Mouse (Mus musculus) 3T3-L1 (cell line): Measurements from ENCODE around the gene Htra2.

Experiments
- DNase-seq: peaks from one replicate; pipeline ENCODE4 v3.0.0-alpha.2; 2015; ENCODE audit warnings: low read depth, low spot score

The Htra2 gene

DNA sequence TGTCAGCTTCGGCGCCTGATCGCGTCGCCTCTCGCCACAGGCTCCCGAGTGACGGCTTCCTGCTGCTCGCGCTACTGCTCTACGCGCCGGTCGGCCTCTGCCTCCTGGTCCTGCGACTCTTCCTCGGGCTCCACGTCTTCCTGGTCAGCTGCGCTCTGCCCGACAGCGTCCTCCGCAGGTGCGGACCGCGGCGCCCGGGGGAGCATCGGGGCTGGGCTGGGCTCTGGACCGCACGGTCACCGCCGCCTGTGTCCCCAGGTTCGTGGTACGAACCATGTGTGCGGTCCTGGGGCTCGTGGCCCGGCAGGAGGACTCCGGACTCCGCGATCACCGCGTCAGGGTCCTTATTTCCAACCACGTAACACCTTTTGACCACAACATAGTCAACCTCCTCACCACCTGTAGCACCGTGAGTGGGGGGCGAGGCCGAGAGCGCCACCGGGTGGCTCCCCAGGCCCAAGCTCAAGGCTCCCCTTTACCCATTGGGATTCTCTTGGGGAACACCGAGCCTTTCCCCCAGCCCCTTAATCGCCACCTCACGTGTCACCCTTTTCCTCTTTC, at the start of gene Htra2:
Htra2 (minus strand) TSS at position 403 of the 561 bp plus-strand sequence.
- DNase-seq = no peak

DNA sequence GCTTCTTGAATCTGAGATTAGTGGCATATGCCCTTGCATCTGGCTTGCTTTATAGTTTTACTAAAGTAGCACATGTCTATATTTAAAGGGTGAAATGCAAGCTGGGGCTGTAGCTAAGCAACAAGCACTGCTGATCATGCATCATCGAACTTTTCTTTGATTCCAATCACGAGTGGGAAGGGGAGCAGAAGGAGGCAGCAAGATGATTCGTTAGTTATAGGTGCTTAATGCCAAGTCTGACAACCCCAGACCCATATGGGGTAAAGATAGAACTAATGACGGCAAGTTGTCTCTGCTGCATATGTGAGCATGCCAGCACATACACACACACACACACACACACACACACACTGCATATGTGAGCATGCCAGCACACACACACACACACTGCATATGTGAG, 49.1 kb upstream of the Htra2 start:
- DNase-seq = no peak

DNA sequence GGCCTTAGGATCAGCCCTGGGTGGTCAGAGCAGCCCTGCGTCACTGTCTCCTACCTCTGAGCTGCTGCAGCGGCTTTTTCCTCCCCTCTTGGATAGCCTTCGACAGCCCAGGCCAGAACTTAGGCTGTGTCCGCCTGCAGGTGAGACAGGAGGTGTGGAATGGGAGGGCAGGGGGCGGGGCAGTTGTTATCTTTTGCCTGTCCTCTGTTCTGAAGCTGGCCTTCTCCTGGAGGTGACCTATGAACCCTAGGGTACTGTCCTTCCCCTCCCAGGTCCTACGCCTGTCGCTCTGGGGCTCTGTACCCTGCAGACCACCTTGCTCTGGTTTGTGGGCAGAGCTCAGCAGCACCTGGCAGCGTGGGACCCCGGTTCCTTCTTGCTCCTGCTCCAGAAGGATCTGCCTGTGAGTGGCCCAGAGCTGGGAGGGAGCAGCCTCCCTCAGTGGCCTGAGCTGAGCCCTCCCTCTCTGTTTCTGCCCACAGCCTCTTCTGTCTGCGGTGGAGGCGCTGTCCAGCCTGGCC, 48.1 kb upstream of the Htra2 start:
- DNase-seq = no peak

DNA sequence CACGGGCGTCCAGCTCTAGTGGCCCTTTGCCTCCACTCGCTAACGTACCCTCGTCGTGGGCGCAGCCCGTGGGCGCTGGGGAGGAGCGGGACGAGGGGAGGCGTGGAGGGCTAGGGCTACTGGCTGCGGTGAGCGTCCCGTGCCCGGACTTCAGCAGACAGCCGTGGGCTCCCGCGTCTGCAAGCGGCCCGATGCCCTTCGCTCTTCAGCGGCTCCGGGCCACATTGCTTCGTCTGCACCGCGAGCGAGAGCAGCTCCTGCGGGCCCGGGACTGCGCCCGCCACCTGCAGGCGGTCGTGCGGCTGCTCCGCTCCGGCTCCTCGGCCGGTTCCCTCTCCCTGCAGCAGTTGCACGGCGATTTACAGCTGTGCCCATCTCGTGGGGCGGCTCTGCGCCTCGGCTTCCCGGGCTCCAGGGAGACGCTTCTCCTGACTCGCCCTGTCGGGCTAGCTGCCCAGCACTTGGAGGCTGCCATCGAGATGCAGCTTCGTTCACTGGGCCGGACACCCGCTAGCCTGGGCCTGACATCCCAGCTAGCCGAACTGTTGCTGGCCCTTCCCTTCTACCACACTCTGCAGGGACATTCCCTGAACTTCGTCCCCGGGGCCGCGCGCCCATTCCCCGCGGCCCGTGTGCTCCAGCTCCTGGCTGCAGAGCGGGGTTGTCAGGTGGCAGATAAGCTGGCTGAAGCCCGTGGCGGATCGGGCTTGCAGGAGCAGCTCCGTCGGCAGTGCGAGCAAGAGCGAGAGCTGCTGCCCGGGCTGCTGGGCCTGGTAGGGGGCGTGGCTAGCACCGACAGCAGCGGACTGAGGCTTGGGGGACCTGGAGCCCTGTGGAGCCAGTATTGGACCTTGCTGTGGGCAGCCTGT, 46.8 kb upstream of the Htra2 start:
- DNase-seq = peak; percentile 78

DNA sequence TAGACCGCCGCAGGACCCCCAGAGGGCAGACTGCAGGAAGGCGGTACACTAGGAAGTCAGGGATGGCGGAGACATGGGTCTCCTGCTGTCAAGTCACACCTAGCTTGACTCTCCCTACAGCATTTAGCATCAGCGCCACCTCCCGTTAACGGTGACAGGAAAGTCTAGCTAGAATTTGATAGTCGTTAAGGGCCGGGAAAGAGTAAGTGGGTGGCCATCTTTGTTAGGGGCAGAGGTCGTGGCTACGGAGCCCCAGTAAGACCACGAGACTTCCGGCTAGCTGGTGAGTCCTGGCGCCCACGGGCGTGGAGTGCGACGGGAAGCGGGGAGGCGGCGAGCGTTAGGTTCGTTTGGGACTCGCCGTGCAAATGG, 46.2 kb upstream of the Htra2 start, which contains the start of the genes Ccdc142 and Gm42688:
Ccdc142 (plus strand) TSS at position 286 of the 372 bp plus-strand sequence.
Gm42688 (plus strand) TSS at position 302 of the 372 bp plus-strand sequence.
- DNase-seq = peak; percentile 92

DNA sequence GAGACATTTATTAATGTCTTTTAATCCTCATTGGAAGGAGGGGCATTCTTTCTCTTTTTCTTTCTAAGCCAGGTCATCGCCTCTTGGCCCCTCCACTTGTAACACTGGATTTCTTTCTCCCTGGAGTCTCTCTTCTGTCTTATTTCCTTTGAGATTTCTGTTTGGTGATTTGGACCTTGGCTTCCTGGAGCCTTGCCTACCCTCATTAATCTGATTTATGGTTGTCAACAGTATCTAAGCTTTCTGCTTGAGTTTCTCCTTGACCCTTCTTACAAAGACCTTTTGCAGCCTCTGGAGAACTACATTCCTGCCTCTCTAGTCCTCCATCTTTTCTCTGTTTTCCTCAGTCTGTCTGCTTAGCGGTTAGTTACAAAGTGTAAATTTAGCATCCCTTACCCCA, 43.3 kb upstream of the Htra2 start:
- peak; percentile 62 for DNase-seq

DNA sequence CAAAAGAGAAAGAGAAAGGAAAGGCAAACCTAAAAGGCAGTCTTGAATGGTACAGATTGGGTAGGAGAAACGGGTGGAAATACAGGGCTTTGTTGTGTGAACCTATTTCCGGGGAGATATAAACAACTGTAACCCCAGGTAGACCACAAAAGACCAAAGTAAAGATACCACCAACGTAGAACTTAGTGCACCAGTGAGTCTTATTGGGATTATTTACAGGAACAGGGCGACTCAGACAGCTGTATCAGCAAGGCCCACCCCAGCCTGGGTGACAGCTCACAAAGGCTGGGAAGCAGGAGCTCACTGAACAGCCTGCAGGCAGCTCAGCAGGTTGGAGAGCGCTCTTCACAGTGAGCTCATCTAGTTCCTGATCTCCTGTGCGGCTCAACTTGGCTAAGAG, 40.9 kb upstream of the Htra2 start:
- no peak for DNase-seq

DNA sequence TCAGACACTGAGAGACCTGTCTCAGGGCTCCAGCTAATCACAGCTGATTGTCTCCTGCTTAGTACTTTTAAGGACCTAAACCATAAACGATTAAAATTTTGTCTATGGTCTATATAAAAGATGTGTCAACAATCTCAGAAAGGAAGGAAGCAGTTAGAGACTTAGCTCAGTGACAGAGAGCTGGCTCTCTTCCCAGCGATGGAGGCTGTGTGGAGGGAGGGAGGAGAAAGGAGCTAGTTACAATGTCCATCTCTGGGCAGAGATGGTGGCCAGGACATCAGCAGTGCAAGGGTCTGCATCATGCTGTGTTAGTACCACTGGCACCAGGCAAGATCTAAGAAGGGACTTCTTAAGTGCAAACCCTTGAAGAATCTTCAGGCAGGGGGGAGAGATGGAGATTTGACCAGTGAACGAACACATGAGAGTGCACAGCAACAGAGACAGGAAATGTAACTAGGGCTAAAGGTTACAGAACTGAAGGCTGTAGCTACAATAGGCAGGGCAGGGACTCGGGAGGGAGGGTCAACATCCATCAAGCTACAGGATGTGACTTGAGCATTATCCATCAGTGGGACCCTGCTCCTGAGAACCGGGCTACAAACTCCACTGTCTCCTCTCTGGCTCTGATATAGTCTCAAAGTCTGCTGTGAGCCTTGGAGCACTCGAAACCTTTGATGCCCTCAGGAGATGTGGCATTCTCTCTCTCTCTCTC, 37.5 kb upstream of the Htra2 start:
- peak; percentile 56 for DNase-seq

DNA sequence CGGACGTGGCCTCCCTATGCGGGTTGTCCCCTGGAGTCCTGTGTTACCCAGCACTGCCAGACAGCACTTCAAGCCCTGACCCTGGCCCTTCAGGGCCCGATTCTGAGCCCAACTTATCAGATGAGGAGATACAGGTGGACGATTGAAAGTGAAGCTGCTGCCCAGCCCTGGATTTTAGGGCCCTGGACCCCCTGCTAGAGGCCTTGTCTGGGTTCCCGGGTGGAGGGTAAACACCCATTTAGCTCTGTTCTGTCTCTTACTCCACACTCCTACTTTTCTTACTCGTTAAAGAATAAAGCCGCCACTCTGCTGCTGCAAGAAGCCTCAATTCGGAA, 32.8 kb upstream of the Htra2 start:
- DNase-seq = no peak

DNA sequence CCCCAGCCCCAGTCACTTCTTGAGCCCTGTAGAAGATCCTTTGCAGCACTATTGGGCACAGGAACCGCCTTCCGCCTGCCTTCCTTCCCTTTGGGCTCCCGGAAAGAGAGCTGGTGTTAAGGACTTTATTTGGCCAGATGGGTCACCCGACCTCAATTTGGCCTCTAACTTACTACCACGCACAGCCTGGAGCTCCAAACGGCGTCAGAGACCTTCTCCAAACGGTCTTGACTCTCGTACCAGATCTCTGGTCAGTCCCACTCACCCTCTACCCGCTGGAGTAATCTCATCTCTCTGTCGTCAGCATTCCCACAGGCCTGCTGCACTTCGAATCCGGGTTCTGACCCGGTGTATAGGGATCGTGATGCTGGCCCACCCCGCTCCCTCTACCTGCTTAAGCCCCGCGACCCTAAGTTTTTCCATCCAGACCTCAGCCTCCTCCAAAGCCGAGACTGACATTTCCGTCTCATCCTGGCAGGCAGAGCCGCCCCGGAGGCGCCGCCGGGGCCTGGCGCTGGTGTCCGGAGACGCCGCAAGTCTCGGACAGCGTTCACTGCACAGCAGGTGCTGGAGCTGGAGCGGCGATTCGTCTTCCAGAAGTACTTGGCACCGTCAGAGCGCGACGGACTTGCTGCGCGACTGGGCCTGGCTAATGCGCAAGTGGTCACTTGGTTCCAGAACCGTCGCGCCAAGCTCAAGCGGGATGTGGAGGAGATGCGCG, 32.3 kb upstream of the Htra2 start:
- no peak for DNase-seq

DNA sequence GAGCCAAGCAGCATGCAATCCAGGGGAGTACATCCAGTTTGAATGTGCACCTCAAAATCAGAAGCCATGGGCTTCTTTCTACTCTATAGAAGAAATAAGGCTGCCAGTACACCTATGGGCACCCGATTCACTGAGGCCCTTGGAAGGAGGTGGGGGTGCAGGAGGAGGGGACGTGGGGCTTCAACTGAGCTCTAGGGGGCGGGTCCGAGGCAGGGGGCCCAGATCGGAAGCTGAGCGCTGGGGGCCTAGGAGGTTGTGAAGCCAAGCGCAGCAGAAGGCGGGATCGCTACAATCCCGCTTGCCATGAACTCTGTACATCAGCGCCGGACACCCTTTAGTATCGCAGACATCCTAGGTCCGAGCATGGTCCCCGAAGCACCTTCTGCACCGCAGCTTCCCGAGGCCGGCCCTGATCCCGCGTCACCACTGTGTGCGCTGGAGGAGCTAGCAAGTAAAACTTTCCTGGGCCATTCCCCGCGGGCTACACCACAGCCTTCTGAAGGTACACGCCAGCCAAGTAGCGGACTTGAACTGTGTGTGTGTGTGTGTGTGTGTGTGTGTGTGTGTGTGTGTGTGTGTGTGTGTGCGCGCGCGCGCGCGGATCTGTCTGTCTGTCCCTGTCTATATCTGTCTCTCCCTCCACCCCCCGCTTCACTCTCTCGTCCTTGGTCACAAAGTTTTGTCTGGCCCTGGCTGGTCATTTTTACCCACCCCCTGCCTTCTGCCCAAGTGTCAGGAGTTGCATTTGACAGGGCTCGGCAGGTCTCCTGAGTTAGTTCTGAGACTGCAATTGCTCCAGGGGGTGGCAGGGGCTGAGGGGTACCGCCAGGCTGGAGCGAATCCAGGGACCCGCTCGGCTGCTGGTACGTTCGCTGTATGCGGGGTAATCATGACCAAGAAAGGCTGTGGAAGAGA, 31.3 kb upstream of the Htra2 start, which contains the start of gene Lbx2:
Lbx2 (plus strand) TSS at position 247 of the 915 bp plus-strand sequence.
- no peak for DNase-seq

DNA sequence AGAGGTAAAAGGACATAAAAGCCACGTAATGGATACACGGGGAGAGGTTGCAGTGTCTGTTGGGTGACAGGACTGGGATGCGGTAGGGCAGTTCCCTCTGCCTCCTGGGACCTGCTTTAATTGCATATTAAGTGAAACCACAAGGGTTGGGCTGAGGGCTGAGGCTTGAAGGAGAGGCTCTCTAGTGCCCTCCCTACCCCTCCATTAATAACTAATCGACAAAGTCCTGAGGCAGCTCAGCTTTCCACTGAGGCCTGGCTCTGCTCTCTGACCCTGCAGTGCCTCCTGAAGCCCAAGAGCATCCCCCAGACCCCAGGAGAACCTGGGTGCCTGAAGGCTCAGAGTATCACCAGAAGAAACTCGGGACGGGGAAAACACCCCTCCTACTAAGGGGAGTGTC, 29.4 kb upstream of the Htra2 start:
- DNase-seq = no peak

DNA sequence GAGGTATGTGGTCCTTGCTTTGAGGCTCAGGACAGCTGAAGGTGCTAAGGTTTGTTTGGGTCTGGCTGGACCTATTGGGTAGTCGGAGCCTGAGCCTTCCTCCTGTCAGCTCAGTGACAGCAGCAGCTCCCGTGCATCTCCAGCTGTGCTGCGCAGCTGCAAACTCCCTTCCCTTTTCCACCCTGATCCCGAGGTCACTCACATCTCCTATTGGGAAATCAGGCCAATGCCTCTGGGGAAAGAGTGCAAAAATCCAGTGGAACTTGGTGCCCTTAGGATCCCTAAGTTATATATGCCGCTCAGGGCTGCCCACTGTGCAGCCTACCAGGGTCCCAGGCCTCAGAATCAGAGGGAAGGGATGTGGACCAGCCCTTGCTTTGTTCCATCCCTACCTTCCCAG, 28.4 kb upstream of the Htra2 start:
- DNase-seq = no peak

DNA sequence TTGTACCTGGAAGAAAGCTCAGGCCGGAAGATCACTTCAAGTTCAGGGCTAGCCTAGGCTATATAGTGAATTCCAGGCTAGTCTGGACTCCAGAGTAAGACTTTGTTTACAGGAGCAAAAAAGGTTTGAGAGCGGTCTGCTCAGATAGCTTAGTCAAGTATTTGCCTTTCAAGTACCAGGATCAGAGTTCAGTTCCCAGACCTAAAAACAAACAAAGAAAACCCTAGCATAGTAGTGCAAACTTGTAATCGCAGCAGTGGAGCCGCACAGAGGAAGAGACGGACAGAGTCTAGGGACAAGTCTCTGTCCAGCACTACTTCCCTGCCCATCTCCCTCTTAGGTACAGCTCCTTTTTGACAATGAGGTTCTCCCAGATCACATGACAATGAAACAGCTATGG, 25.1 kb upstream of the Htra2 start:
- DNase-seq = no peak

DNA sequence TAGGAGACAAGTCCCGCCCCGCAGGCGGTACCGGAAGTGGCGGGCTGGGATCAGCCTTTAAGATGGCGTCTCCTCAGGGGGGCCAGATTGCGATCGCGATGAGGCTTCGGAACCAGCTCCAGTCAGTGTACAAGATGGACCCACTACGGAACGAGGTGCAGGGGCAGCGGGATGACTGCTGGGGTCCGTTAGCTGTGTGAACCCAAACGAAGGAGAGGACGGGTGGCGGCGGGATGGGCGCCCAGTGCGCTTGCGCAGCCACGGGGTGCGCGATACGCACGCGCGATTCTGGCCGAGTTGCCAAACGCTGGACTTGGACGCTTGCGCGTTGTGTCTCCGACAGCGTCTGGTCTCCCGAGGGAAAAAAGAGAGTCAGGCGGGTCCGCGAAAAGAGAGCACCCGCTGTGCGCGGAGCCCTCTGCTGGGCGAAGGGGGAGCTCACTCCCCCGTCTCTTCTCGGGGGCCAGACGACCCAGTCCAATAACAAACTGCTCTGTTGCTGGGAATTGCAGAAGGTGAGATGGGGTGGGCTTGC, 23.3 kb upstream of the Htra2 start:
- DNase-seq = peak; percentile 99

DNA sequence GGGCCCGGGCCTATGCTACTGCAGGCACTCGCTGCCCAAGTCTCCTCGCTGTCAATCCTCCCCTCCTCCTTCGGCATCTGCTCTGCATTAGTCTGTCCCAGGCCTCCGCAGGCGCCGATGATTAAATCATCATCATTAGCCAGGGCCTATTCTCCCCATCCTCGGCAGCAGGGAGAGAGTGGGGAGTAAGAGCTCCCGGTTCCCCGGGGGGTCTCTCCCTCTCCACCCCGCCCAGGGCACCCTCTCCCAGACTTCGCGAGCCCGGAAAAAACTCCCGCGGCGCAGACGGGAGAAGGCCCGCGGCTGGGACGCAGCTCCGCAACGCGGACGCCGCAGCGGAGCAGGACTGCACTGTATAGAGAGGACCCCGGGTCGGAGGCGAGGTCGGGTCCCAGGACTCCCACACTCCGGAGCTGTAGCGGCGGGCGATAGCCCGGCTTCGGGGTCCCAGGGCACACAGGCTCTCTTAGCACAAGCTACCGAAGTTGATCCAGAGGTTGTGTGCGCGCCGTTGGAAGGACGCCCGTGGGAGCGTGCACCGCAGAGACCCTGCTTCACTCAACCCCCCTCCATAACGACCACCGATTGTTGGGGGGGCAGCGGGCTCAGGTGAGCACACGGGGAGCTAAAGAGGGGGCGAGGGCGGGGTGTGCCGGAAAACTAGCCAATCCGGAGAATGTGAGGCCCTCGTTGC, 22.7 kb upstream of the Htra2 start, which contains the start of gene Pcgf1:
Pcgf1 (plus strand) TSS at position 240 of the 694 bp plus-strand sequence.
- peak; percentile 69 for DNase-seq

DNA sequence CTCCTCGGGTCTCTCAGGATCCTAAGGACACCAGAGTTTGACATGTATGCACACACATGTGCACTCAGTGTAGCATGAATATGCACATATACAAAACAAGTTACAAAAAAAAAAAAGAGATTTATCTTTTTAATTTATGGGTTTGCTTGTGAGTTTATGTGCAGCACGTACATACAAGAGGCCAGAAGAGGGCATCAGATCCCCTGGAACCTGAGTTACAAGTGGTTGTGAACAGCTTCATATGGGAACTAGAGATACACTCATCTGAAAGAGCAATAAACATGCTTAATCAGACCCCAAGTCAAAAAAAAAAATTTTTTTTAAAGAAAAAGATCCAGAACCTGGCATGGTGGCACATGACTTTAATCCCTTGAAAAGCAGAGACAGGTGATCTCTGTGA, 19.9 kb upstream of the Htra2 start:
- peak; percentile 58 for DNase-seq

DNA sequence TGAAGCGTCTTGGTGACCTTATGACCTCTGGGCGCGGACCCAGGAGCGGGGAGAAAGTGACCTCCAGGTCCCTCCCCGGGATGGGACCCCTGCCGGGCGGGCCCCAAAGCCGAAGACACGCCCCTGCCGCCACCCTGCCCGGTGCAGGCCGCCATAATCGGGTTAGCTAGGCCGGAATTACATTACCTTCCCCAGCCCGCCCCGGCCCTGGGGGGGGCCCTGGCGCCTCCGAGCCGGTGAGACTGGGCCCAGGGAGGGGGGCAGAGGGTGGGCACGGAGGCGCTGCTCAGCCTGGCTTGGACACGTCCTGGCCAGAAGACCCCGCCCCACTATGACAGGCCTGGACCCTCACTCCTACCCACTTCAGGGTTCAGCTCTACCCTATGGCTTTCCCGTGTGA, 16.1 kb upstream of the Htra2 start:
- DNase-seq = no peak
